ENCODE assay signal across 17 mouse cellular contexts in the genomic region with DNA sequence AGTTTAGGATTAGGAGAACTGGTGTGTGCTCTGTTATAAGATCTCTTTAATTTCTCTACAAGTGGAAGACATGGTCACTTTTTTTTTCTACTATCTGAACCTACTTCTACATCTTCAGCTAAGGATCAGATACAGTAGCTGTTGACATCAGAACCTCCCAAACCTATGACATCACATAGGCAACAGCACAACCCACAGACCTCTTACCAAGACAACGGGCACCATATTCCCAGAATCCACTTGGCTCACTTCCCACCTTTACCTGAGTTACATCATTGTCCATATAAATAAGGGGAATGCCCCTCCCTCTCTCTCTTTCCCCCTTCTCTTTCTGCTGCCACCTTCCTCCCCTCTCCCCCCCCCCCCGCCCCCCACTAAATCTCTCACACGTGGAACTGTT.
"Had no signal": no experiment of that assay in that cellular context is flagged by ENCODE, and none has a peak within 500 bp of the region (broad histone marks: within the 10 kb centered on the region; RNA-seq: fewer than 3 reads in every experiment).

No protein-coding gene starts in this region.

- H3K36me3 ChIP-seq: liver, embryonic 13.5 days; midbrain, embryonic 15.5 days; neural tube, embryonic 12.5 days; neural tube, embryonic 15.5 days; stomach, embryonic 15.5 days had no signal

- DNase-seq: kidney, adult 2 months; kidney, postnatal 25 days; layer of hippocampus, adult 9-11 months; liver, embryonic 13.5 days; lung, postnatal 36 days; right cerebral cortex, adult 18-20 months; right cerebral cortex, postnatal 14 days; right cerebral cortex, postnatal 4 days; thymus, postnatal 25 days had no signal

- H3K9me3 ChIP-seq: liver, embryonic 13.5 days; midbrain, embryonic 15.5 days; neural tube, embryonic 12.5 days; neural tube, embryonic 15.5 days; stomach, embryonic 15.5 days had no signal

- ATAC-seq: intestine, postnatal 0 days; midbrain, embryonic 15.5 days had no signal

- H3K4me2 ChIP-seq: liver, embryonic 13.5 days; midbrain, embryonic 11.5 days; midbrain, embryonic 15.5 days; neural tube, embryonic 12.5 days; neural tube, embryonic 15.5 days; stomach, embryonic 15.5 days had no signal

- H3K27ac ChIP-seq: kidney, postnatal 0 days; layer of hippocampus, adult 2 months; liver, embryonic 13.5 days; midbrain, embryonic 15.5 days; neural tube, embryonic 12.5 days; neural tube, embryonic 15.5 days; stomach, embryonic 15.5 days had no signal

- H3K4me3 ChIP-seq: layer of hippocampus, adult 2 months; liver, embryonic 13.5 days; midbrain, embryonic 15.5 days; neural tube, embryonic 12.5 days; neural tube, embryonic 15.5 days; stomach, embryonic 15.5 days had no signal

- H3K4me1 ChIP-seq: midbrain, embryonic 15.5 days; neural tube, embryonic 15.5 days had no signal

- H3K9ac ChIP-seq: liver, embryonic 13.5 days; midbrain, embryonic 15.5 days; neural tube, embryonic 12.5 days; neural tube, embryonic 15.5 days; stomach, embryonic 15.5 days had no signal

- H3K27me3 ChIP-seq: liver, embryonic 13.5 days; midbrain, embryonic 15.5 days; neural tube, embryonic 12.5 days; neural tube, embryonic 15.5 days; stomach, embryonic 15.5 days had no signal
